Mouse (Mus musculus) lung, postnatal 0 days (tissue): ENCODE data around the gene Cdh13. TPM values are rescaled to one million over a fixed set of nuclear protein-coding genes. Genes with fewer than 3 reads are reported as not detected.
A peak's percentile ranks its signal among the peaks of the same experiment; 100 is the strongest.
"Not testable (repeated sequence)": the region's sequence is repeated elsewhere in the genome, so short reads cannot be mapped to it uniquely, and the experiment has no call there.

Experiments used
- ATAC-seq: fragments of 200-750 bp; cut with Nextera tagmentation; 2 replicates; pipeline ENCODE4 v1.8.0; 2017; ENCODE audit warnings: moderate library complexity
- DNase-seq: peaks from one replicate; pipeline ENCODE4 v3.0.0-alpha.2; 2016; ENCODE audit warnings: low spot score
- H3K27ac ChIP-seq: fragments of 300-500 bp; sonication (generic); 2 replicates; pipeline ENCODE4 v1.5.1; 2014; ENCODE audit warnings: antibody characterized with exemption, mild to moderate bottlenecking, low read length, mixed read lengths
- H3K27me3 ChIP-seq: fragments of 300-500 bp; sonication (generic); replicated peaks from 2 replicates; pipeline ENCODE4 v1.6.1; 2014; ENCODE audit warnings: low read length, mixed read lengths; ENCODE audit not compliant: insufficient read depth
- H3K36me3 ChIP-seq: fragments of 300-500 bp; sonication (generic); 2 replicates; pipeline ENCODE4 v1.6.1; 2014; ENCODE audit warnings: low read length, mixed read lengths; ENCODE audit not compliant: insufficient read depth
- H3K4me1 ChIP-seq: fragments of 300-500 bp; sonication (generic); 2 replicates; pipeline ENCODE4 v1.6.1; 2014; ENCODE audit warnings: antibody characterized with exemption, low read depth, low read length, mixed read lengths; ENCODE audit not compliant: insufficient read depth
- H3K4me2 ChIP-seq: fragments of 300-500 bp; sonication (generic); replicated peaks from 2 replicates; pipeline ENCODE4 v1.6.1; 2014; ENCODE audit warnings: low read depth, mild to moderate bottlenecking, low read length, moderate library complexity, mixed read lengths
- H3K4me3 ChIP-seq: fragments of 300-500 bp; sonication (generic); 2 replicates; pipeline ENCODE4 v1.5.1; 2014; ENCODE audit warnings: low read depth, low read length
- H3K9ac ChIP-seq: fragments of 300-500 bp; sonication (generic); replicated peaks from 2 replicates; pipeline ENCODE4 v1.6.1; 2014; ENCODE audit warnings: low read depth, mild to moderate bottlenecking
- H3K9me3 ChIP-seq: fragments of 300-500 bp; sonication (generic); 2 replicates; pipeline ENCODE4 v1.6.1; 2016; ENCODE audit warnings: low read length, mixed read lengths
- CTCF ChIP-seq: IDR thresholded peaks from 2 replicates; pipeline ENCODE4 v1.5.1; 2016; ENCODE audit warnings: antibody characterized with exemption, mild to moderate bottlenecking
- EP300 ChIP-seq: IDR thresholded peaks from 2 replicates; pipeline ENCODE4 v1.6.1; 2016; ENCODE audit warnings: antibody characterized with exemption, mild to moderate bottlenecking, control low read depth
- WGBS: fragments of 180-500 bp; shearing (Covaris S2); extraction: QIAGEN DNeasy Blood & Tissue Kit; methylation state at CpG from one replicate; pipeline ENCODE4 v1.1.7; 2014; 5-methylcytosine and 5-hydroxymethylcytosine counted together
- polyA plus RNA-seq: library from polyadenylated mRNA; unstranded; fragments of >200 nt; fragmentation: Nextera tagmentation; extraction: Ambion mirVana; gene quantifications from 2 replicates; pipeline ENCODE4 v1.2.1, GENCODE M21; 2015

The Cdh13 gene
- polyA plus RNA-seq, 1 experiment from 2014 or later, result 8.6 TPM

DNA sequence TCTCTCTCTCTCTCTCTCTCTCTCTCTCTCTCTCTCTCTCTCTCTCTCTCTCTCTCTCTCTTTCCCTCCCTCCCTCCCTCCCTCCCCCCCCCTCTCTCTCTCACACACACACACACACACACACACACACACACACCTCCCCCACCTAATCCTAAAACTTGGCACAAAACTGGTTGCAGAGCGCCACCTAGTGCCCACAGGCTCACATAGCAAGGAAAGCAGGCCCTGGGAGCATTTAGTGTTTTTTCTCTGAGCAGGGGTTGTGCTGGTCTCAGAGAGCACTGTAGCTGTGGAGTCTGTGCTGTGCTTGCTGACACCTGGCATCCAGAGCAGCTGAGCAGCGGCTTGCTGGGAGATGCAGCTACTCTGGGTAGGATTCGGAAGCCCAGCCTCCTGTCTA is 1014.2 kb downstream of the Cdh13 start:
- not testable (repeated sequence) for DNase-seq, H3K27me3 ChIP-seq, H3K27ac ChIP-seq, H3K4me3 ChIP-seq, H3K36me3 ChIP-seq, H3K4me2 ChIP-seq, ATAC-seq, H3K4me1 ChIP-seq, H3K9ac ChIP-seq, H3K9me3 ChIP-seq
- peak; percentile 77 for TF ChIP-seq CTCF
- 31% methylated on average over 3 of the region's 3 CpGs for WGBS

DNA sequence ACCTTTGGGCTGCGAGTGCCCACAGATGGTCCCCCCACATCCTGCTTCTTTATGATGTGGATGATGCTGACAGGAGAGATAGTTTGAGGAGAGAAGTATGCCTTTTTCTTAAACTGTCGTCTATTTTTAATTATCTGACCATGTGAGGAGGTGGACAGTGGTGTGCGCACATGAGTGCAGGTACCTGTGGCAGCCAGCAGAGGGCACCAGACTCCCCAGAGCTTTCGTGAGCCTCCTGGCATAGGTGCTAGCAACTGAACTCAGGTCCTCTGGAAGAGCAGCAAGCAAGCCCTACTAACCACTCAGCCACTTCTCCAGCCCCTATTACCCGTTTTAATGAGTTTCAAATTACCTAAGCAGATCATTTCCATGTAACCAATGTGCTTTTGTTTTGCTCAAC is 1016.8 kb downstream of the Cdh13 start:
- Histone ChIP-seq H3K4me3 (no peak overlapping the region), H3K9me3 (no peaks in the 10 kb centered on the region), H3K36me3 (no peaks in the 10 kb centered on the region), H3K4me1 (no peaks in the 10 kb centered on the region), H3K4me2 (no peak overlapping the region), H3K27me3 (no peaks in the 10 kb centered on the region), H3K9ac (no peak overlapping the region), H3K27ac (no peak overlapping the region)
- ATAC-seq (no peak), DNase-seq (no peak)
- 83% methylated on average over 5 of the region's 5 CpGs for WGBS
- TF ChIP-seq EP300 (no peak), CTCF (no peak)

DNA sequence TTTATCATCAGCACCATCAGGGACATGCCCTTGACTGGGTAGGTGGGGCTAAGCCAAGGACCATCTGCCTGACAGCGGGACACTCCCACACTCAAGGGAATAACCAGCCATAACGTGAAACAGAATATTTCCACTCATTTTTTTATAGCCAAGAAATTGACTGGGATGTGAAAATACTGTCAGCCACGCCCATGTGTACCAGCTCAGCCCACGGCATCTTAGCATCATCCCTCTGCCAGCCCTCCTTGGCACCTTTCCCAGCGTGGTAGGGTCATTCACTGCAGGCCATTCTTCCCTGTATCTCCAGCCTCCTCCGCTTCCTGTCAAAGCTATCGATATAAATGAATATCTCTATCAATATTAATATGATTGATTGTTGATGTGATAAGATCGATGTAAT is 1020.7 kb downstream of the Cdh13 start:
- 65% methylated on average over 8 of the region's 8 CpGs for WGBS
- no peak for TF ChIP-seq CTCF
- TF ChIP-seq EP300, result no peak
- DNase-seq (no peak), ATAC-seq (no peak)
- Histone ChIP-seq H3K4me1 (no peaks in the 10 kb centered on the region), H3K4me3 (no peak overlapping the region), H3K27ac (no peak overlapping the region), H3K9ac (no peak overlapping the region), H3K4me2 (no peak overlapping the region), H3K36me3 (no peaks in the 10 kb centered on the region), H3K27me3 (no peaks in the 10 kb centered on the region), H3K9me3 (no peaks in the 10 kb centered on the region)

DNA sequence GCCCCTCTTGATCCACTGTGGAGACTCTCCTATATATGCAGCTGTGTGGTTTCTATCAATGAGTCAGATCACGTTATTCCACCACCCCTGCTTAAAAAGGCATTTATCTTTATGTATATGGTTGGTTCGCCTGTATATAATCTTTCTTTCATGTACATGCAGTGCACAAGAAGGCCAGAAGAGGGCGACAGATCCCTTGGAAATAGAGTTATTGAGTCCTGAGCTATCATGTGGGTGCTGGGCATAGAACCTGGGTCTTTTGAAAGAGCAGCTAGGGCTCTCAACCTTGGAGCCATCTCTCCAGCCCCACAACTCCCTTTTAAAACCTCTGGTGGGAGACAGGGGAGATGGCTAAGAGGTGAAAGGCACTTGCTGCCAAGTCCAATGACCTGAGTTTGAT is 1027.9 kb downstream of the Cdh13 start:
- no peaks in the 10 kb centered on the region for H3K36me3 ChIP-seq
- no peaks in the 10 kb centered on the region for H3K9me3 ChIP-seq
- ATAC-seq, result no peak
- DNase-seq, result no peak
- H3K27me3 ChIP-seq, result no peaks in the 10 kb centered on the region
- no peaks in the 10 kb centered on the region for H3K4me1 ChIP-seq
- no peak overlapping the region for H3K4me2 ChIP-seq
- WGBS, result 23% methylated on average over 3 of the region's 3 CpGs
- no peak overlapping the region for H3K4me3 ChIP-seq
- TF ChIP-seq EP300 (no peak), CTCF (peak; percentile 59)
- H3K9ac ChIP-seq, result no peak overlapping the region
- H3K27ac ChIP-seq, result no peak overlapping the region

DNA sequence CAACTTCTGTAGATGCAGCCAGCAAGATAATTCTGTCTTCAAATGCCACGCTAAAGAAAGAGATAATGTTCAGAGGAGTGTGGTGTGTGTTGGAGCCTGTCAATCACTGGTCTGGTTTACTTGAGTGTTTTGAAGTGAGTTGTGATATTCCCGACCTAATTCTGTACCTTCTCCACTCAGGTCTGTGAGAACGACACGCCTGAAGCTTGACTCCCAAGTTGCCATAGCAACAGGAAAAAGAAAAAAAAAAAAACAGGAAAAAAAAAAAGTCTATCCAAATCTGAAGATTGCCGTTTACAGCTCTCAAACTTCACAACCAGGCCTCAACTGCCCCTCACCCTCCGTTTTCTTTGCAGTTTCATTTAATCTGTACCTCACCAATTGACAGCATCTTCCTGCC is 1039.7 kb downstream of the Cdh13 start:
- H3K36me3 ChIP-seq, result no peaks in the 10 kb centered on the region
- H3K4me2 ChIP-seq, result no peak overlapping the region
- H3K4me1 ChIP-seq, result no peaks in the 10 kb centered on the region
- TF ChIP-seq EP300 (no peak), CTCF (no peak)
- 31% methylated on average over 6 of the region's 6 CpGs for WGBS
- H3K27ac ChIP-seq, result no peak overlapping the region
- no peak overlapping the region for H3K4me3 ChIP-seq
- no peak overlapping the region for H3K9ac ChIP-seq
- H3K9me3 ChIP-seq, result no peaks in the 10 kb centered on the region
- DNase-seq (no peak), ATAC-seq (no peak)
- no peaks in the 10 kb centered on the region for H3K27me3 ChIP-seq

DNA sequence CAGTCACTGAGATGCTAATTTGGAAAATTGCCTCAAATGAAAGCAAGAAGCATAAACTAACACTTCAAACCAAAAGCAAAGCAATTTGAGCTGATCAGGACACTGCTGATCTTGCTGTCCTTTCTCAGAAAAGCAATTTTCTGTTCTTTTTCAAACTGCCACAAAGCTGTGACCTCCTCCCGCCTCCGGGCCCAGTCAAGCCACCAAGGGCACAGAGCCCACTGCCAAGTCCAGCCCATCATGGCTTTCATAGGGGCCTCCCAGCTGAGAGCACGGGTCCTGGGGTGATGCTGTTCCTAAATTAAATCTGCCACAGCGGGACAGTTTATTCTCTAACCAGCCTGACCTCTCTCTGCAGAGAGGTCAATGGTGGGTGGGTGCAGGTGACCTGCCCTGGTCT is 1056.0 kb downstream of the Cdh13 start:
- H3K27ac ChIP-seq, result no peak overlapping the region
- TF ChIP-seq CTCF, result no peak
- TF ChIP-seq EP300, result no peak
- DNase-seq, result no peak
- ATAC-seq, result no peak
- no peaks in the 10 kb centered on the region for H3K36me3 ChIP-seq
- H3K9me3 ChIP-seq, result no peaks in the 10 kb centered on the region
- no peaks in the 10 kb centered on the region for H3K27me3 ChIP-seq
- no peak overlapping the region for H3K4me3 ChIP-seq
- H3K4me1 ChIP-seq, result no peaks in the 10 kb centered on the region
- no peak overlapping the region for H3K4me2 ChIP-seq
- no peak overlapping the region for H3K9ac ChIP-seq
- WGBS, result 67% methylated on average over 4 of the region's 4 CpGs

DNA sequence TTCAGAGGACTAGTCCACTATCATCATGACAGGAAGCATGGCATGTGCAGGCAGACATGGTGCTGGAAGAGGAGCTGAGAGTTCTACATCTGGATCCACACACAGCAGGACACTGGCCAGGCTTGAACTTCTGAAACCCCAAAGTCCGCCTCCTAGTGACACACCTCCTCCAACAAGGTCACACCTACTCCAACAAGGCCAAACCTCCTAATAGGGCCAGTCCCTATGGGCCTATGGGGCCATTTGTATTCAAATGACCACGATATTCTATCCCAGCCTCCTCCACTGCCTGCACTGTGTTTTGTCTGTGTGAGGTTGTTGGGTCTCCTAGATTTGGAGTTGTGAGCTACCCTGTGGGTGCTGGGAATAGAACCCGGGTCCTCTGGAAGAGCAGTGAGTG is 1060.1 kb downstream of the Cdh13 start:
- no peak for ATAC-seq

More for the DNA sequence above, 1060.1 kb downstream of the Cdh13 start:
- Histone ChIP-seq H3K4me3 (no peak overlapping the region), H3K27ac (no peak overlapping the region), H3K9ac (no peak overlapping the region), H3K4me1 (peaks cover 5% of the 10 kb centered on the region; the same call in 1 of the 2 replicates), H3K36me3 (peaks cover 16% of the 10 kb centered on the region; the same call in 1 of the 2 replicates), H3K9me3 (no peaks in the 10 kb centered on the region), H3K4me2 (no peak overlapping the region; the same call in 1 of the 2 replicates), H3K27me3 (no peaks in the 10 kb centered on the region)
- no peak for TF ChIP-seq CTCF
- TF ChIP-seq EP300, result no peak
- DNase-seq, result no peak
- WGBS, result 91% methylated on average over 3 of the region's 3 CpGs
